Mouse (Mus musculus) gastrocnemius, postnatal 4 days (tissue): Measurements from ENCODE around the gene Ttc7b. TPM values are rescaled to one million over a fixed set of nuclear protein-coding genes. Genes with fewer than 3 reads are reported as not detected.

Source experiments
- DNase-seq, 2 experiments: peaks; one replicate each; pipeline ENCODE4 v3.0.0; 2021 to 2022; ENCODE audit warnings: low spot score in 2 of 2, mixed read lengths in 2 of 2
- total RNA-seq, 2 experiments: library from RNA; stranded (reverse); gene quantifications; 2 replicates each; pipeline ENCODE4 v1.2.3; 2021

Gene Ttc7b
- total RNA-seq, 2 experiments from 2014 or later = 56.6 to 59.0 TPM

DNA sequence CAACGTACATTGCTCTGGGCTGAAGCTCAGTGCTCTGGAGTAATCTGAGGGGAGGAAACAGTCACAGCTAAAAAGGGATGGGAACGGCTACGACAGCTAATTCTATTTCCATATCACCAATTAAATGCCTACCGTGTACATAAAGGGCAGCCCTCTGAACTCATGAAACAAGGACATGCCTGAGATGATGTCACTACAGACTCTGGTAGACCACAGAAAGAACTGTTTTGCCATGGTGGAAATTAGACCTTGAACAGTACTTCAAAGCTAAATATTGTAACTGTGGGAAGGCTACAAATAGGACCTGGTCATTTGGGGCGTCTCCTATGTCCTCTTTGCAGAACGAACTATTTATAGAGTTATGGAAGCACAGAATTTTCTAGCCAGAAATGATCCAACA, 99.7 kb downstream of the Ttc7b start:
- peak in 1 of 2 experiments; percentile 1 for DNase-seq

GRCm38 (mm10) chr12:100419946-100420874, 100.4 kb downstream of the Ttc7b start:
- DNase-seq = peak in 1 of 2 experiments; percentile 9

DNA sequence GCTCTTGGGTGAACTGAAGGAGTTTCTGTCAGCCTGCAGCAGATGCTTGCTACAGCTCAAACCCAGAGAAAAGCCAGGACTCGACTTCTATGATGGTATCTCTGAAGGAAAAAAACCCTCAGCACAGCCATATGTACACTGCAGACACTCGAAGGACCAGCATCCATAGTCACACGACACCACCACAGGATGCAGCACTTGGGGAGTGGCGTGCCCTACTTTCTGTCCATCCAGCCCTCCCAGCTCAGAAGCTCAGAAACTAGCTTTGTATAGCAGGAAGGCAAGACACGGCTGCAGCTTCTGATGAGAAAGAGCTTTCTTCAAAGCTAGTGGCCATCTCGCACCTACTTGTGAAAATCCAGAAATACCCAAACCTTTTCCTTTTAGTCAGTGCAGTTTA, 104.8 kb downstream of the Ttc7b start:
- no peak for DNase-seq

DNA sequence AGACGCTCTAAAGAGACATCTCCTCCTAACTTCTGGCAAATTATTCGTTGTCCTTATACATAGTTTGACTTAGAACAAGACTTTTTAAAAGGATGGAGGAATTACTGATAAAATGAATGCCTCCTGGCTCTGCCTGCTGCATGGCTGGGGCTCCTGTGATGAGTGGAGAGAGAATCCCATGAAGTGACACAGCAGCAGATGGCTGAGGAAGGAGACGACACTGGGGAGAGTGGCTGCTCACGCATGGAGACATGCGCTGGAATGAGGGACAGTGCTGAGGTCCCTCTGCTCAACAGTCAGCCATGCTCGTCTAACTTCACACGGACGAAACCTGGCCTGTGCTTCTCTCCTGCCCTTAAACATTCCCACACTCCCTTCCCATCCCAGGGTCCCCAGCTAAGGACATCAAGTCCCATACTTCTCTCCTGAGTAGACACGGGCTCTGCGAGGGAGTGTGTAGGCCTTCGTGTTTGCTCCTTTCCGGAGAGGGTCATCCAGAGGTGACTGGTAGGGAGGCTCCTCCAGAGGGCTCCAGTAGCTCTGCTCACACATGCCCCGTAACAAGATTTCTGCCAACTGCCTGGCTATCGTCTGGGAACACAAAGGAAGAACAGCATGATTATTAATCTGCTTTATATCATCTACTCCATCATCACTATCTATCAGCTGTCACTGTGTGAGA, 105.8 kb downstream of the Ttc7b start:
- no peak for DNase-seq

- DNase-seq = no peak
Measured at GRCm38 (mm10) chr12:100408714-100409113, 111.9 kb downstream of the Ttc7b start.

- DNase-seq = no peak
Measured at GRCm38 (mm10) chr12:100408143-100408542, 112.5 kb downstream of the Ttc7b start.

DNA sequence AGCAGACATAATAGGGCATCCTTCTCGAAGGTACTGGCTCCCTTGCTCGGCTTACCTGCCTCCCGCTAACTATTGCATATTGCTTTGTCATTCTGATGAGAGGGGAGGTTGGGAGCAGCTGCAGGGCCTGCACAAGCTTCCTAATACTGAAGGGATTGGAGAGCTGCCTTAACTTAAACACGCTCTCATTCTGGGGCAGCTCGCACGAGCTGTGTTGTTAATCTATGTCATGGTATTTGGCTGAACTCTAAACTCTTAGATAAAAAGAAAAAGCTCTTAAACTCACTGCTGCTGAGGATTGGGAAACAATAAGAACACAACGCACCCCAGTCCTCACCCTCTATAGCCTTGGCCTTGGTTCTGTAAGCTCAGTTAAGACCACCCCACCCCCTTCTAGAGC, 113.3 kb downstream of the Ttc7b start:
- DNase-seq = no peak

DNA sequence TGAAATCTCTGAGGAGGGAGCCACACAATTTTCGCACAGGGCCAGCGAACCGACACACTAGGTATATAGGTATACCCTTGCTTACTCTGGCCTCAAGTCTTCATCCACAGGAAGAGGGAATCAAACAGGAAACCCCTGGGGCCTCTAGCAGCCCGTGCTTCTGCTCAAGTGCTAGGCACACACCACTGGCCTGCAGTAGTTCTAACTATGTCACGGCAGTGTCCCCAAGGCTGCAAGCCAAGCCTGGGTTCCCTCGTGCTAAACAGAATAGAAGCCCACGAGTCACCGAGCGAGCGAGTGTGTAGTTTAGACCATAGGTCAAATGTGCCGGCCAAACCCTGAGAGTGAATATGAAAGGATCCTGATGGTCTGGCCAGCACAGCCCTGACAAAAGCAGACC, 114.5 kb downstream of the Ttc7b start:
- DNase-seq = no peak

GRCm38 (mm10) chr12:100405512-100406030, 115.1 kb downstream of the Ttc7b start:
- DNase-seq = no peak

GRCm38 (mm10) chr12:100404430-100404829, 116.2 kb downstream of the Ttc7b start:
- no peak for DNase-seq

DNA sequence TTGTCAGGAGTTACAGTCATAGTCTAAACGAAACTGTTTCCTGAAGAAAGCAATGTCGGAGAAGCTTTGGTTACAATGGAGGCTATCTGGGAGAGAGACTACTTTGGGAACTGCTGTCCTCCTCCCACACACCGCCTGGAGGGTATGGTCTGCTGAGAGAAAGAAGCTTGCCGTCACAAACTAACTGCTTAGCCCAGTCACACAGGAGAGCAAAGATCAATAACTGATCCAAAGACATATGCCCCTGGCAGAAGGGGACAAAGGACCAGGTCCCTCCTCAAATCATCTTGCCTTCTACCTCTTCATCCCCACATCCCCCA, 117.7 kb downstream of the Ttc7b start:
- no peak for DNase-seq

DNA sequence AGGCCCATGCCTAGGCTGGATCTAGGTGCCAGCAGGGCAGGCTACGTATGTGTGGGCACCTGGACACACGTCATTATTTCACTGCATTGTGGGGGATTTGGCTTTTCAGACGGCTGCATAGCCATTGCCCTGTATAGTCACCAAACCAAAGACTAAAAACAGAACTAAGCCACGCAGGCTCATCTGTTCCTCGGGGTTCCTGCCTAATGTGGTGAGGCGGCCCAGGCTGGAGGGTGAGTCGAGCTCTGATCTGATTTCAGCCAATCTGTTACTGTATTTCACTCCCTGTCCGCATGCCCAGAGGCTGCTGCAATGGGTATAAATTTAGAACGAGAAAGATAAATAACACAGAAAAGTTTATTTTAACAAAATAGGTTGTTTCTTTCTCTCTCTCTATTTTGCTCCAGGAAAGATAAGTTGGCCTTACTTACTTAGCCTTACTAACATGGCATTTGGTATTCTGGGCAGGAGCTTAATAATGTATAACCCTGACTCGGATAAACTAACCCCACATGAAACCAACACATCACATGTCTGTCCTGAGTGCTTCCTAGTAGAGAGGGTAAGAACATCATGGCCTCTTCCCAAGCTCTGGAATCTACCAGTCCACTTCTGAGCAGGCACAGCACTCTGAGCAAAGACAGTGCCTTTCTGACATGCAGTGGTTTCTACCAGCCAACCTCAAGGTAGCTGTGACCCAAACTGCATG, 118.2 kb downstream of the Ttc7b start:
- no peak for DNase-seq

GRCm38 (mm10) chr12:100400119-100400518, 120.5 kb downstream of the Ttc7b start:
- no peak for DNase-seq

GRCm38 (mm10) chr12:100399126-100399727, 121.4 kb downstream of the Ttc7b start:
- no peak for DNase-seq

DNA sequence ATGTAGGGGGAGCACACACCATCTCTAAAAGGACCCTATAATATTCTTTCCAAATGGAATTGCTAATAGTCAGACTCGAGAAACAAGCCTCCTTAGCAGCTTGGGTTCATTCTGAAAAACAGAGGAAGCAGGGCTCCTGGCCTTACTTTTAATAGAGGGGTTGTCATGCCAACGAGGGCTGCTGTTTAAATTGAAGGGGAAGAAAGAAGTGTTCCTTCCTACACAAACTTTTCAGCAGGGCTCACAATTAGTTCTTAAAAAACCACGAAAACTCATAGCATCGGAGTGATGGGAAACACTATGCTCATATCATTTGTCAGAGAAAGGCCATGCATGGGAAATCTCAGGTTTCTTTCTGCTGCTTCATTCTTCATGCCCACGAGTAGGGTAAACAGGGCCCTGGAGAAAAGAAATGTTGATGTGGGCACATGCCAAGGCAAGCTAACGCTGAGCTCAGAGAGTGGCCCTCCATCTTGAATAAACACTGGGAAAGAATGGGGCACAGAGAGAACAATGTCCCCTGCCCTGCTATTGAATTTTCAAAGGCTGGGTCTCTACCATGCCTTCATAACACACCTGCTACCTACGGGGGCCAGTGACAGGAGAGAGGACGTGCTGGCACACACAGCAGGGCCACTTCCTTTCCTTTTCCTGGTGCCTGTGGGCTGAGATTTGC, 122.2 kb downstream of the Ttc7b start:
- no peak for DNase-seq

GRCm38 (mm10) chr12:100397432-100398146, 123.0 kb downstream of the Ttc7b start:
- DNase-seq = no peak

- DNase-seq = no peak
Measured at GRCm38 (mm10) chr12:100396806-100397205, 123.8 kb downstream of the Ttc7b start.

DNA sequence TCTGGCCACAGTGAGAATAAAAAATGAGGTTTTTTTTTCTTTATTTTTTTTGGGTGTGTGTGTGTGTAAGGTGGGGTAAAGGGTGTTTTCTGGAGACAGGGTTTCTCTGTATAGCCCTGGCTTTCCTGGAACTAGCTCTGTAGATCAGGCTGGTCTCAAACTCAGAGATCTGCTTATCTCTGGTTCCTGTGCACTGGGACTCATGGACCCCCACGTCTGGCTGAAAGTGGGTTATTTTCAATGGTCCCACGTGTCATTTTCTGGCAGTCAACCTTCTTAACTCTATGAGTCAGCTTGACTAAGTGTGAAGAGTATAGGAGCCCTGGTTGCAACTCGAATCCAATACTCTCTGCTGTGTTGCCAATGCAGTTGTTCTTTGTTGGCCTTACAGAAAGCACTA, 127.1 kb downstream of the Ttc7b start:
- DNase-seq = no peak

GRCm38 (mm10) chr12:100393109-100393508, 127.5 kb downstream of the Ttc7b start:
- no peak for DNase-seq

- DNase-seq = no peak
Measured at GRCm38 (mm10) chr12:100392466-100392865, 128.2 kb downstream of the Ttc7b start.
